Mouse (Mus musculus) erythroblast, adult 5-6 weeks (primary cell): Measurements from ENCODE around the gene Tmem117. TPM values are rescaled to one million over a fixed set of nuclear protein-coding genes. Genes with fewer than 3 reads are reported as not detected.

ENCODE experiments used
- ATAC-seq: replicated peaks from 2 replicates; pipeline ENCODE4 v1.8.0; 2016; ENCODE audit warnings: moderate number of reproducible peaks, mild to moderate bottlenecking, moderate TSS enrichment, inconsistent platforms; ENCODE audit not compliant: poor library complexity, low FRiP score, severe bottlenecking
- total RNA-seq, 2 experiments: library from RNA; stranded (forward) in 1 of 2; stranded (reverse) in 1 of 2; fragments of 150-400 nt in 1 of 2; fragments of 200-764, 138-1000 nt in 1 of 2; gene quantifications; 2 replicates each; pipeline versions ENCODE4 v1.2.3 to v1.2.4; 2015 to 2017; ENCODE audit warnings: low replicate concordance in 2 of 2

Tmem117 gene
- total RNA-seq, 2 experiments from 2014 or later = not detected

GRCm38 (mm10) chr15:94639126-94639525 is 10.1 kb downstream of the Tmem117 start:
- ATAC-seq = no peak

DNA sequence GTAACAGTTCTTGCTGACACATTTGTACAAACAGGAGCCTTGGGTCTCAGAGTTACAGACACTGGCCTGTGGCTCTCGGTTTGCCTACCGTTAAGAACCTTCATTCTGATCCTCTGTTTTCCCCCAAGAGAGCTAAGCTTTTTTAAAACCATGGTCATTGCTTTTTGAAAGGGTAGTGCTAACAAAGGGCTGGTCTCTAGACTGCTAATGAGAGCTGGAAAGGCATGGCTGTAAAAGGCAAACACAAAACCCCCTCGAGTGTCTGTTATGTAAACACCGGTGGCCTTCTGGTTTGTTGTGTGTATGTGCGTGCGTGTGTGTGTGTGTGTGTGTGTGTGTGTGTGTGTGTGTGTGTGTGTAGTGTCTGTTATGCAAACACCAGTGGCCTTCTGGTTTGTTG is 17.0 kb downstream of the Tmem117 start:
- no peak for ATAC-seq

DNA sequence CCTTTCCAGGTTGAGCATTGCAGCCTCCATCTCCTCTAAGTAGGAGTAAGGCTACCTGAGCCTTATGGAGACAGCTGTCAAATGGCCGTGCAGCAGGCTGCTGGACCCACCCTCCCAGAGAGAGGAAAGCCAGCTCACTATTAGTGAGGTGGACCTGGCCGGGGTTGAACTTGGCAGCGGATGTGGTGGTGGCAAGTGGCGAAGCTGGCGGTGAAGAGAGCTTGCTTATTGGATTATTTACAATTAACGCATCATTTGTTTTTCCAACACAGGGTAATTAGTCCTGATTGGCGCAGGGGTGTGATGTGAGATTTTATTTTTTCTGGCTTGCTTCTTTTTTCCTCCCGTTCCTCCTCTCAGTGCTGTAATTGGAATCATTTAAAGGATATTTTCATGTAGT is 19.4 kb downstream of the Tmem117 start:
- ATAC-seq = no peak

- no peak for ATAC-seq
These were observed 20.2 kb downstream of the Tmem117 start for GRCm38 (mm10) chr15:94649071-94649765.

- ATAC-seq = no peak
These were observed 20.7 kb downstream of the Tmem117 start for GRCm38 (mm10) chr15:94649766-94650120.

- ATAC-seq = no peak
These were observed 22.3 kb downstream of the Tmem117 start for GRCm38 (mm10) chr15:94651350-94651749.

GRCm38 (mm10) chr15:94651969-94652842 is 23.2 kb downstream of the Tmem117 start:
- ATAC-seq = no peak

- no peak for ATAC-seq
These were observed 23.8 kb downstream of the Tmem117 start for GRCm38 (mm10) chr15:94652843-94653206.

DNA sequence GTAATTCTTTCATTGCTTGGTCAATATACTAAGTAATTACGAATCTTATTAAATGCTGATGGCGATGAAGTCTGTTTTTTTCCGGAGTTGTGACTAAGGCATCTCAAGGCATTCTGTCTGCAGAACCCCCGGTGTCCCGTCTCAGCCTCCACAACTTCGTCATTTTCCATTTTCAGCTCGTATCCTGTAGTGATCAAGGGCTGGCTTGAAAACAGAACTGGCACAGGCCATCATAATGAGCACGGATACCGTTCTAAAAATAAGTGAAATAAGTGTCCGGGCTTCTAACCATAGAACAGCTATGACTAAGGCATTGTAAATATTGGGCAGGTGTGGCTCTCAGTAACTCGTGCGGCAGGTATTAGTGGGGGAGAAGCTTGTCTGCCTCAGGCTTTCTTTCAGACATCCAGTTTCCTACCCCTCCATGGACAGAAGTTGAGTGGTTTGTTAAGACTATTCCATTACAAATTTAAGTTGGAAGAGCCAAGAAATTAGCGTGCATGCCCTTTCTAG is 26.8 kb downstream of the Tmem117 start:
- no peak for ATAC-seq

DNA sequence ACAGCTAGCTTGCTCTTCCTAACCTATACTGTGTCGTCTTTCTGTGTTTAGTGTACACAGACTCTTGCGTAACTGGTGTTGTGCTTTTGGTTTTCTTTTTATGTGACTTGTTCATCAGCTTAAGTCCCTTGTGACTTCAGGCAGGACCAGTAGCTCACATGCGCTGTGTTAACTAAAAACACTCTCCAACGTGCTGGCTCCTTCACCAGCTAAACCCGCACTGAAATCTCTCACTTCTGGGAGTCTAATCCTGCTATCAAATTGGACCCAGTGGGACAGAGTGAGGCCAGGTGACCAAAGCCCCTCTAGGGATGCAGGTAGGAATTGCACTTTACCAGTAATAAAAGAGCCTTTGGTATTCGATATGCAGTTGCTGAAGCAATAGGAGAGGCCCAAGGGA is 28.9 kb downstream of the Tmem117 start:
- no peak for ATAC-seq

DNA sequence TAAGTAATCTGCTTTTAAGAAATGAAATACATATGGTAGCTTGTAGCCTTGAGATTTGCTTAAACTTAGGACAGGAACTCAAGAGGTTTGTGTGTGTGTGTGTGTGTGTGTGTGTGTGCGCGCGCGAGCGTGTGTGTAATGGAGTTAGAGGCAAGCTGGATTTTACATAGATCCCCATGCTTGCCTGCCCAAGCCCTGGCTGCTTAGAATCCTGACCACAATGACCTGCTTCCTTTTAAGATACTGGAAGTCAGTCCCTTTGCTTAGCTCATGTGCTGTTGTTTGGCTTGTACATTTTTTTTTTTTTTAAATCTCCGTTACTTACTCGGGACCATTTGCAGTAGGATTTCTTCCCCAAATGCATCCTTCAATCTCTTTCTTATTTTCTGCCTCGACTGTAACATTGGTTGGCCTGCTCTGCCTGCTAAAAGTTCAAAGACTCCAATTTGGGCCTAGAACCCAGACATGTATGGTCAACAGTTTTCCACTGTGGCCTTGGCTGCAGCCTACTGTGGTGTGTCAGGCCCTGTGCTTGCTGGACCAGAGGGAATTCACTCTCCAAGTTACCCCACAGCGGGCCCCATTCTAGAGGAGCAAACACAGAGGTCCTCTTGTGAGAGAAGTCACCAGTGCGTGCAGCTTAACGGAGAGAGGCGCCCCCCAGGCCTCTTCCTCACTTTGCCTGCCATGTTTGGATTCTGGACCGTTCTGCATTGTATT is 29.5 kb downstream of the Tmem117 start:
- no peak for ATAC-seq

DNA sequence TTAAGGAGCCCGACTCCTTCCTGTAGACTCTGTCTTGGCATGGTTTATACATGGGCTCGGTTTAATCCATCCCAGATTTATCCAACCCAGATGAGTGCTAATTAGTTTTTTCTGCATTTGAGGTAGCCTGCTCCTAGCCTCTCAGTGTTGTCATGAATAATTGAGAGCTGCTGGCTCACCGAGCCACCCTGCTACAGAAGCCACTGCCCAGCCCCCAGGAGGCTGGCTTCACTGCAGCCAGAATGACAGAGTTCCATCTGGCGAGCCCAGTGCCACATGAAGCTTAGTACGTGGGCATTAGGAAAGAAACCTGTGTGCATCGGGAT is 30.0 kb downstream of the Tmem117 start:
- no peak for ATAC-seq

- no peak for ATAC-seq
These were observed 31.9 kb downstream of the Tmem117 start for GRCm38 (mm10) chr15:94660913-94661312.

GRCm38 (mm10) chr15:94661398-94661797 is 32.4 kb downstream of the Tmem117 start:
- no peak for ATAC-seq

GRCm38 (mm10) chr15:94664612-94665011 is 35.6 kb downstream of the Tmem117 start:
- ATAC-seq = no peak

GRCm38 (mm10) chr15:94681135-94681534 is 52.1 kb downstream of the Tmem117 start:
- ATAC-seq = no peak

DNA sequence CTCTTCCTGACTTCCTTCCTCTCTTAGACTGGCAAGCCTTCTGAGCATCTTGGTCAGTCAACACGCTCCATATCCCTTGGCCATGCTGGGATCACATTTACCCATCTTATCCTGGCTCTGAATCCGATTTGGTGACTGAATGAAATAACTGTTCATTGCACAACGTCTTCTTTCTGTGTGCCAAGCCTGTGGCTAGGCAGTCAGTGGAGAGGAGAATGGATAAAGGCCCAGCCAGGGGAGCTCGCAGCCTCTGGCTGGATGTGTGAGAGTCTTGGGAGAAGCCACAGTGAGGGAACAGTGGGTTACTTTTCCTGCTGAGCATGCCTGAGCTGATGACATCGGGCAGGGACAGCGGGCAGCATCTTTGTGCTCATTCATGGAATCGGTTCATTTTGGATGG is 55.2 kb downstream of the Tmem117 start:
- no peak for ATAC-seq

GRCm38 (mm10) chr15:94687176-94687575 is 58.1 kb downstream of the Tmem117 start:
- ATAC-seq = no peak

GRCm38 (mm10) chr15:94687629-94688028 is 58.6 kb downstream of the Tmem117 start:
- no peak for ATAC-seq

DNA sequence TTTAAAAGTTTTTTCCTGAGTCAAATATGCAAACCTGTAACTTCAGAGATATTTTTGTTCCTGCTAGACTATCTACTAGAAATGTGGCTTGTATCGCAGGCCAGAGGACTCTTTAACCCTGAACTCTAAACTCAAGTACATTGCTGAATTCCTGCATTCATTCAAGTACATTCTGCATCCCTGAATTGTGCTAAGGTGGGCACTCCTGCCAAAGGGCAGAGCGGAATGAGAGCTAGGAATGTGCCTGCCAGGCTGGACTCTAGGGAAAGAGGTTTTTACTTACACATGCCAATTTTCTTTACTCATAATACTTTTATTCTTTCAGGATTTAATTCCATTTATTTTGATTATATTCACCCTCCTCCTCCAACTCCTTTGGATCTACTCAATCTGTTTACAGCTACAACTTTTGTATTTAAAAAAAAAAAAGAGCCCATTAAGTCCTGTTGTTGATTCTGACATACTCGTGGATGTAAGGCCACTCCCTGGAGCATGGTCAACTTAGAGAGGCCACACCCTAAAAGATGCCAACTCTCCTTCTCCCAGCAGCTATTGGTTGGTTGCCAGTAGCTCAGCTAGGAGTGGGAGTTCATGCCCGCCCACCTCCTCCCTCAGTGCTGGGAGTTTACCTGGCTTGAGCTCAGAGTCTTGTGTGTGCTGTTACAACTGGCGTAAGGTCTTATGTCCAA is 60.3 kb downstream of the Tmem117 start:
- no peak for ATAC-seq
